Mouse (Mus musculus) liver, embryonic 13.5 days (tissue): ENCODE data around the gene Cyb5r3. TPM values are rescaled to one million over a fixed set of nuclear protein-coding genes. Genes with fewer than 3 reads are reported as not detected.

Experiments
- ATAC-seq: fragments of 200-750 bp; cut with Nextera tagmentation; 2 replicates; pipeline ENCODE4 v1.8.0; 2017; ENCODE audit warnings: low read depth, mild to moderate bottlenecking, moderate number of reproducible peaks, moderate library complexity
- DNase-seq: peaks from one replicate; pipeline ENCODE4 v3.0.0; 2022
- H3K27ac ChIP-seq: fragments of 300-500 bp; sonication (generic); 2 replicates; pipeline ENCODE4 v1.5.1; 2015; ENCODE audit warnings: moderate library complexity, mild to moderate bottlenecking, inconsistent platforms
- H3K27me3 ChIP-seq: fragments of 300-500 bp; sonication (generic); 2 replicates; pipeline ENCODE4 v1.6.1; 2015; ENCODE audit warnings: mild to moderate bottlenecking, inconsistent platforms
- H3K36me3 ChIP-seq: fragments of 300-500 bp; sonication (generic); 2 replicates; pipeline ENCODE4 v1.6.1; 2015; ENCODE audit warnings: mild to moderate bottlenecking, inconsistent platforms
- H3K4me1 ChIP-seq: fragments of 300-500 bp; sonication (generic); replicated peaks from 2 replicates; pipeline ENCODE4 v1.6.1; 2015; ENCODE audit warnings: inconsistent platforms
- H3K4me2 ChIP-seq: fragments of 300-500 bp; sonication (generic); 2 replicates; pipeline ENCODE4 v1.6.1; 2015; ENCODE audit warnings: inconsistent platforms, mild to moderate bottlenecking, moderate library complexity
- H3K4me3 ChIP-seq: fragments of 300-500 bp; sonication (generic); replicated peaks from 2 replicates; pipeline ENCODE4 v1.5.1; 2015; ENCODE audit warnings: mild to moderate bottlenecking, inconsistent platforms
- H3K9ac ChIP-seq: fragments of 300-500 bp; sonication (generic); 2 replicates; pipeline ENCODE4 v1.6.1; 2015; ENCODE audit warnings: mild to moderate bottlenecking, inconsistent platforms
- H3K9me3 ChIP-seq: fragments of 300-500 bp; sonication (generic); replicated peaks from 2 replicates; pipeline ENCODE4 v1.6.1; 2016; ENCODE audit warnings: inconsistent platforms
- WGBS: fragments of 180-500 bp; shearing (Covaris S2); methylation state at CpG from one replicate; pipeline ENCODE4 v1.1.7; 2015; ENCODE audit not compliant: insufficient replicate concordance; 5-methylcytosine and 5-hydroxymethylcytosine counted together
- polyA plus RNA-seq: library from polyadenylated mRNA; unstranded; fragments of >200 nt; fragmentation: Nextera tagmentation; extraction: Ambion mirVana; gene quantifications from 2 replicates; pipeline ENCODE4 v1.2.1, GENCODE M21; 2015

Cyb5r3 gene
- polyA plus RNA-seq, 1 experiment from 2014 or later = 110 TPM

DNA sequence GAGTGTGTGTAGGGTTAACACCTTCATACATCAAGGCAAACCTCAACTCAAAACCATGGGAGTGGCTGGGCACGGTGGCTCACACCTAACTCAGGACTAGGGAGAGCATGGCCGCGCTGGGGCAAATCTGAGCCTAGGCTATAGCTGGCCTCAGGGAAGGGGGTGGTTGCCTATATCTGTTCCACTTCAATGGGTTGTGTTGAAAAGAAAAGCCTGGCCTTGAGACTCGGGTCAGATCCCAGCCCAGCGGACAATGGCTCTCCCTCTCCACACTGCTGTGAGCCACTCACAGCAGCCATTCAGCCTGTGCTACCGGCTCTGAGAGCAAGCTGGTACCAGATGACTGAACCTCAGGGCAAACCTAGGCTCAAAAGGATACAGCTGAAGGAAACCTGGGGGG, 57.3 kb downstream of the Cyb5r3 start:
- peaks cover 7% of the 10 kb centered on the region for H3K4me1 ChIP-seq
- no peak overlapping the region for H3K9ac ChIP-seq
- no peaks in the 10 kb centered on the region for H3K27me3 ChIP-seq
- no peak overlapping the region for H3K4me3 ChIP-seq
- WGBS = 76% methylated on average over 6 of the region's 6 CpGs
- H3K9me3 ChIP-seq = no peaks in the 10 kb centered on the region
- DNase-seq (no peak), ATAC-seq (no peak)
- H3K27ac ChIP-seq = no peak overlapping the region
- H3K36me3 ChIP-seq = peaks cover 50% of the 10 kb centered on the region
- no peak overlapping the region for H3K4me2 ChIP-seq

- WGBS = 79% methylated on average over 9 of the region's 9 CpGs
These were observed 58.3 kb downstream of the Cyb5r3 start for GRCm38 (mm10) chr15:83114106-83114505.

GRCm38 (mm10) chr15:83112898-83113297, 59.5 kb downstream of the Cyb5r3 start:
- Histone ChIP-seq H3K27ac (no peak overlapping the region), H3K4me1 (peaks cover 7% of the 10 kb centered on the region), H3K4me3 (no peak overlapping the region), H3K9ac (no peak overlapping the region), H3K4me2 (no peak overlapping the region), H3K36me3 (peaks cover 31% of the 10 kb centered on the region), H3K9me3 (no peaks in the 10 kb centered on the region), H3K27me3 (no peaks in the 10 kb centered on the region)
- ATAC-seq (peak; percentile 57; the same call in 1 of the 2 replicates), DNase-seq (peak; percentile 19)
- 23% methylated on average over 11 of the region's 11 CpGs for WGBS

More at GRCm38 (mm10) chr15:83114106-83114505, 58.3 kb downstream of the Cyb5r3 start:
- no peak overlapping the region for H3K27ac ChIP-seq
- no peak for ATAC-seq
- no peaks in the 10 kb centered on the region for H3K27me3 ChIP-seq
- no peak overlapping the region for H3K4me3 ChIP-seq
- peaks cover 7% of the 10 kb centered on the region for H3K4me1 ChIP-seq
- no peaks in the 10 kb centered on the region for H3K9me3 ChIP-seq
- no peak overlapping the region for H3K9ac ChIP-seq
- peaks cover 43% of the 10 kb centered on the region for H3K36me3 ChIP-seq
- DNase-seq = no peak
- H3K4me2 ChIP-seq = no peak overlapping the region

DNA sequence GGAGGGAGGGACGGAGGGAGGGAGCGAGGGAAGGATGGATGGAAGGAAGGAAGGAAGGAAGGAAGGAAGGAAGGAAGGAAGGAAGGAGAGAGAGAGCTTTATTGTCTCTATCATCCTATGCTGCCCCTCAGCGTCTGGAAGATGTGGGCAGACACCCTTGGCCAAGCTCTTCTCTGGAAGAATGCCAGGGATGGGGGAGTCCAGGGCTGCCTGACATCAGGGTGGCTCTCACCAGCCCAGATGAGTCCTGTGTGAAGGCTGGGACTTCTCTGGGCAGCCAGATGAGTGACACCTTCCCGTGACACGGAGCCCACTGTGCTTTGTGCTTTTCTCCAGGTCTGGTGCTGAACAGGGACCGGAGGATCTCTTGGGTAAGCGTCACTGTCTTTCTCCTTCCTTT, 60.5 kb downstream of the Cyb5r3 start:
- H3K9ac ChIP-seq = no peak overlapping the region
- no peak overlapping the region for H3K4me2 ChIP-seq
- ATAC-seq = no peak
- 69% methylated on average over 7 of the region's 7 CpGs for WGBS
- no peaks in the 10 kb centered on the region for H3K9me3 ChIP-seq
- H3K4me1 ChIP-seq = peaks cover 7% of the 10 kb centered on the region
- H3K36me3 ChIP-seq = peaks cover 20% of the 10 kb centered on the region
- no peaks in the 10 kb centered on the region for H3K27me3 ChIP-seq
- no peak for DNase-seq
- no peak overlapping the region for H3K27ac ChIP-seq
- H3K4me3 ChIP-seq = no peak overlapping the region

DNA sequence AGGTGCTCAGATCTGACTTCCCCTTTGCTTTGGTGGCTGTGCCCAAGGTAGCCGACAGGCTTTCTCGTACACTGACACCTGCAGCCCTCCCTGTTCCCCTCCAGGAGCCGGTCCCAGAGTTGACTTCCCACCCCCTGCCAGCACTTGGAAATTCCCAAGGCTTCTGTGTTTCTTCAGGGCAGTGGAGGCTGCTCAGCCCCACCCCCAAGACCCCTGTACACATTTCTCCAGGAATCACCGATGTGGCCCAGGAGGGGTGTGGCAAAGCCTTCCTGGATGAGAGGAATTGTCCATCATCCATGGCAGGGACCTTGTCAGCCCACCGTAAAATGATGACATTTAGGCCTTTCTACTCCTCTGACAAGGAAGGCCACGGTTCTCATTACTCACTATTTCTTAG, 61.1 kb downstream of the Cyb5r3 start:
- Histone ChIP-seq H3K4me2 (no peak overlapping the region), H3K27me3 (no peaks in the 10 kb centered on the region), H3K4me3 (no peak overlapping the region), H3K9me3 (no peaks in the 10 kb centered on the region), H3K27ac (no peak overlapping the region), H3K9ac (no peak overlapping the region), H3K4me1 (peaks cover 7% of the 10 kb centered on the region), H3K36me3 (peaks cover 15% of the 10 kb centered on the region)
- no peak for ATAC-seq
- WGBS = 61% methylated on average over 6 of the region's 6 CpGs
- no peak for DNase-seq

- H3K36me3 ChIP-seq = peaks cover 6% of the 10 kb centered on the region; the same call in 1 of the 2 replicates
- WGBS = 79% methylated on average over 6 of the region's 6 CpGs
- no peaks in the 10 kb centered on the region for H3K27me3 ChIP-seq
- peaks cover 2% of the 10 kb centered on the region for H3K4me1 ChIP-seq
- H3K27ac ChIP-seq = no peak overlapping the region
- no peak overlapping the region for H3K4me2 ChIP-seq
- ATAC-seq = no peak
- DNase-seq = no peak
- no peak overlapping the region for H3K4me3 ChIP-seq
- no peaks in the 10 kb centered on the region for H3K9me3 ChIP-seq
- no peak overlapping the region for H3K9ac ChIP-seq
These were observed 64.6 kb downstream of the Cyb5r3 start for GRCm38 (mm10) chr15:83107814-83108213.

DNA sequence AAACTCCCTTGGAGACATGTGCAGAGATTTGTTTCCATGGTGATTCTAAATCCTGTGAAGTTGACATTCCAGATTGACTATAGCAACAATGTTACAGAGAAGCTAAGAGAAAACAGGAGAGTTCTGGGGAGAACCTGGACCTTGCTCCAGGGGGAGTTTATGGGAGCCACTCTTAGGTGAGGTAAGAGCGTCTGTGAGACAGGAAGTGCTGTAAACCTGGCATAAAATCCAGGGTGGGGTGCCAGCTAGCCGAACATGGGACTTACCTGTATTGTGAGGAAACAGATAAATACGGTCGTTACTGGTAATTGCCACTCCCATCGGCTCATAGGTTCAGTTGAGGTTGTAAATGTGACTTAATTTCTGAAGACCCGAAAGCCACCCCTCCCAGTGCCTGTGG, 66.0 kb downstream of the Cyb5r3 start:
- Histone ChIP-seq H3K9me3 (no peaks in the 10 kb centered on the region), H3K27me3 (no peaks in the 10 kb centered on the region), H3K9ac (no peak overlapping the region), H3K4me1 (no peaks in the 10 kb centered on the region), H3K4me3 (no peak overlapping the region), H3K27ac (no peak overlapping the region), H3K4me2 (no peak overlapping the region), H3K36me3 (peaks cover 6% of the 10 kb centered on the region; the same call in 1 of the 2 replicates)
- 72% methylated on average over 6 of the region's 6 CpGs for WGBS
- DNase-seq (no peak), ATAC-seq (no peak)

Other genes with a start within 250 kb of the Cyb5r3 start
- gene Tcf20, start 184.7 kb downstream of the Cyb5r3 start, polyA plus RNA-seq = 3.0 and 3.1 TPM in 2 replicates
- gene Nfam1, start 139.3 kb downstream of the Cyb5r3 start, polyA plus RNA-seq = 5.9 and 7.0 TPM in 2 replicates
- 20.1 and 23.8 TPM in 2 replicates for gene Serhl, start 83.1 kb downstream of the Cyb5r3 start, polyA plus RNA-seq
- gene Rrp7a, start 49.8 kb downstream of the Cyb5r3 start, polyA plus RNA-seq = 35.6 and 40.9 TPM in 2 replicates
- gene Poldip3, start 23.2 kb downstream of the Cyb5r3 start, polyA plus RNA-seq = 65.0 and 69.6 TPM in 2 replicates
- gene A4galt, start 79.2 kb upstream of the Cyb5r3 start, polyA plus RNA-seq = 0.05 and 0.07 TPM in 2 replicates
- gene Arfgap3, start 177.7 kb upstream of the Cyb5r3 start, polyA plus RNA-seq = 15.2 and 16.2 TPM in 2 replicates